Mouse (Mus musculus): ENCODE results near the gene 2810021J22Rik.

GRCm38 (mm10) chr11:58903511-58904409 is 36.7 kb downstream of the 2810021J22Rik start, which contains the start of gene Zfp39:
- TF ChIP-seq CTCF (IDR thresholded peaks at IDR 0.05; ENCODE audit: low read depth, low read length) (no peak), GATA1 (IDR thresholded peaks at IDR 0.05; ENCODE audit: borderline replicate concordance, low read length) (no peak), POLR2AphosphoS5 (IDR thresholded peaks at IDR 0.05; ENCODE audit: insufficient replicate concordance, low read depth, low read length) (no peak)
